In genomic region chr7:120567366-120567765, GRCm38 (mm10) we compare ENCODE assay signal across 23 mouse cellular contexts.
DNase-seq lines count a peak whose midpoint lies in the region; ATAC-seq and TF ChIP-seq lines count a peak whose summit lies in the region.
"Had no signal": no experiment of that assay in that cellular context is flagged by ENCODE, and none has a peak within 500 bp of the region (broad histone marks: within the 10 kb centered on the region; RNA-seq: fewer than 3 reads in every experiment).

No protein-coding gene starts in this region.

- no peak overlapping the region for H3K4me3 ChIP-seq in intestine, embryonic 14.5 days (ENCODE audit: low read depth, low read length)
- H3K4me3 ChIP-seq in intestine, postnatal 0 days (ENCODE audit: low read depth, low read length) = no peak overlapping the region
- no peak overlapping the region for H3K4me3 ChIP-seq in intestine, embryonic 15.5 days (replicated peaks)
- no peak overlapping the region for H3K4me3 ChIP-seq in intestine, embryonic 16.5 days (ENCODE audit: low read length)

- ATAC-seq in intestine, embryonic 14.5 days (replicated peaks; ENCODE audit: low FRiP score, low TSS enrichment, low read depth) = peak; percentile 68
- no peak for ATAC-seq in intestine, postnatal 0 days
- ATAC-seq in intestine, embryonic 15.5 days = peak; percentile 55; the same call in 1 of the 2 replicates
- ATAC-seq in intestine, embryonic 16.5 days = peak; percentile 60
- ATAC-seq: activated CD4-positive, CD25-positive, alpha-beta regulatory T cell, adult 4 months; CD4-positive, CD25-positive, alpha-beta regulatory T cell, adult 4 months; Patski had no signal

- TF ChIP-seq CTCF in intestine, postnatal 0 days (IDR thresholded peaks at IDR 0.05; ENCODE audit: low read depth) = no peak

- DNase-seq in intestine, embryonic 14.5 days (ENCODE audit: low spot score) = no peak
- DNase-seq in ZHBTc4 (ENCODE audit: low read depth, low spot score) = peak; percentile 9
- DNase-seq in adrenal gland, adult 8-10 months = no peak
- DNase-seq in right cerebral cortex, postnatal 36 days (ENCODE audit: low spot score in 2 of 2) = no peak
- no peak for DNase-seq in heart, postnatal 4 days
- DNase-seq: adrenal gland, adult 2 months; adrenal gland, postnatal 10 days; adrenal gland, postnatal 14 days; adrenal gland, postnatal 25 days; adrenal gland, postnatal 36 days; B cell, adult 2 months; cerebellum, adult 11 months; cerebellum, adult 11-12 months; cerebellum, adult 18-20 months; cerebellum, adult 2 months had no signal

- no peaks in the 10 kb centered on the region for H3K9me3 ChIP-seq in intestine, embryonic 14.5 days (ENCODE audit: control insufficient read depth, low read length)
- H3K9me3 ChIP-seq in intestine, postnatal 0 days (ENCODE audit: control insufficient read depth) = no peaks in the 10 kb centered on the region
- no peaks in the 10 kb centered on the region for H3K9me3 ChIP-seq in intestine, embryonic 15.5 days
- H3K9me3 ChIP-seq in intestine, embryonic 16.5 days (ENCODE audit: control insufficient read depth, low read length) = no peaks in the 10 kb centered on the region
- H3K9me3 ChIP-seq: G1E had no signal

- 47% methylated on average over 8 of the region's 8 CpGs for WGBS in intestine, embryonic 14.5 days
- WGBS in intestine, postnatal 0 days = 28% methylated on average over 8 of the region's 8 CpGs
- WGBS in intestine, embryonic 15.5 days = 46% methylated on average over 8 of the region's 8 CpGs
- 45% methylated on average over 8 of the region's 8 CpGs for WGBS in intestine, embryonic 16.5 days

- H3K36me3 ChIP-seq in intestine, embryonic 14.5 days (ENCODE audit: control insufficient read depth, insufficient read depth, low read length) = no peaks in the 10 kb centered on the region
- no peaks in the 10 kb centered on the region for H3K36me3 ChIP-seq in intestine, postnatal 0 days (ENCODE audit: control insufficient read depth, insufficient read depth)
- H3K36me3 ChIP-seq in intestine, embryonic 15.5 days = no peaks in the 10 kb centered on the region
- no peaks in the 10 kb centered on the region for H3K36me3 ChIP-seq in intestine, embryonic 16.5 days (ENCODE audit: control insufficient read depth, insufficient read depth, low read length)
- H3K36me3 ChIP-seq: G1E had no signal

- H3K4me1 ChIP-seq in intestine, embryonic 14.5 days (replicated peaks; ENCODE audit: control insufficient read depth, insufficient read depth, low read length) = no peaks in the 10 kb centered on the region
- H3K4me1 ChIP-seq in intestine, postnatal 0 days (replicated peaks; ENCODE audit: control insufficient read depth, insufficient read depth, low read length) = no peaks in the 10 kb centered on the region
- no peaks in the 10 kb centered on the region for H3K4me1 ChIP-seq in intestine, embryonic 15.5 days (replicated peaks)
- H3K4me1 ChIP-seq in intestine, embryonic 16.5 days (ENCODE audit: control insufficient read depth, insufficient read depth, low read length) = no peaks in the 10 kb centered on the region

- no peak overlapping the region for H3K27ac ChIP-seq in intestine, embryonic 14.5 days (ENCODE audit: low read depth)
- H3K27ac ChIP-seq in intestine, postnatal 0 days (ENCODE audit: low read depth, low read length) = no peak overlapping the region
- H3K27ac ChIP-seq in intestine, embryonic 15.5 days = no peak overlapping the region
- no peak overlapping the region for H3K27ac ChIP-seq in intestine, embryonic 16.5 days (ENCODE audit: low read length)

- H3K4me2 ChIP-seq in intestine, embryonic 14.5 days (ENCODE audit: low read length) = no peak overlapping the region
- no peak overlapping the region for H3K4me2 ChIP-seq in intestine, postnatal 0 days (replicated peaks; ENCODE audit: low read depth)
- H3K4me2 ChIP-seq in intestine, embryonic 15.5 days (replicated peaks) = no peak overlapping the region
- H3K4me2 ChIP-seq in intestine, embryonic 16.5 days (ENCODE audit: low read depth, low read length) = no peak overlapping the region

- H3K27me3 ChIP-seq in intestine, embryonic 14.5 days (replicated peaks; ENCODE audit: control insufficient read depth, insufficient read depth, low read length) = no peaks in the 10 kb centered on the region
- no peaks in the 10 kb centered on the region for H3K27me3 ChIP-seq in intestine, postnatal 0 days (replicated peaks; ENCODE audit: control insufficient read depth, insufficient read depth, low read length)
- H3K27me3 ChIP-seq in intestine, embryonic 15.5 days (replicated peaks) = no peaks in the 10 kb centered on the region
- H3K27me3 ChIP-seq in intestine, embryonic 16.5 days (replicated peaks; ENCODE audit: control insufficient read depth, insufficient read depth, low read length) = no peaks in the 10 kb centered on the region
- H3K27me3 ChIP-seq: CH12.LX had no signal

- H3K9ac ChIP-seq in intestine, embryonic 14.5 days (ENCODE audit: low read length) = no peak overlapping the region
- no peak overlapping the region for H3K9ac ChIP-seq in intestine, postnatal 0 days (ENCODE audit: low read depth, low read length)
- no peak overlapping the region for H3K9ac ChIP-seq in intestine, embryonic 15.5 days
- no peak overlapping the region for H3K9ac ChIP-seq in intestine, embryonic 16.5 days (ENCODE audit: low read depth, low read length)
